Mouse (Mus musculus) heart, adult 2 months (tissue): ENCODE results near the gene Khk.

Experiments used
- CTCF ChIP-seq: fragments of 200-600 bp; IDR thresholded peaks from 2 replicates; pipeline ENCODE4 v1.8.1; 2022; ENCODE audit warnings: antibody characterized with exemption, mild to moderate bottlenecking, moderate library complexity
- EP300 ChIP-seq: fragments of 200-500 bp; IDR thresholded peaks from 2 replicates; pipeline ENCODE4 v1.6.1; 2011; ENCODE audit warnings: low read depth, low read length, control low read depth; ENCODE audit not compliant: insufficient read depth
- POLR2A ChIP-seq: fragments of 200-500 bp; IDR thresholded peaks from 2 replicates; pipeline ENCODE4 v1.6.1; 2011; ENCODE audit warnings: mild to moderate bottlenecking, low read depth, low read length, control low read depth; ENCODE audit not compliant: insufficient read depth

GRCm38 (mm10) chr5:30886209-30886608 is 35.0 kb upstream of the Khk start:
- TF ChIP-seq POLR2A (no peak), CTCF (no peak), EP300 (no peak)
